Mouse (Mus musculus) myocyte (in vitro differentiated cells): ENCODE data around the gene Tnnc2.

Experiments used
- E2F4 ChIP-seq: IDR thresholded peaks from one replicate; pipeline ENCODE4 v1.6.1; 2011; ENCODE audit warnings: mild to moderate bottlenecking, control low read depth, moderate library complexity; ENCODE audit not compliant: insufficient read depth
- POLR2A ChIP-seq: IDR thresholded peaks from one replicate; pipeline ENCODE4 v1.6.1; 2011; ENCODE audit warnings: low read depth, mild to moderate bottlenecking, control low read depth, moderate library complexity; ENCODE audit not compliant: insufficient read length
- USF1 ChIP-seq: IDR thresholded peaks from one replicate; pipeline ENCODE4 v1.6.1; 2011; ENCODE audit warnings: low read depth, mild to moderate bottlenecking, control low read depth, moderate library complexity

DNA sequence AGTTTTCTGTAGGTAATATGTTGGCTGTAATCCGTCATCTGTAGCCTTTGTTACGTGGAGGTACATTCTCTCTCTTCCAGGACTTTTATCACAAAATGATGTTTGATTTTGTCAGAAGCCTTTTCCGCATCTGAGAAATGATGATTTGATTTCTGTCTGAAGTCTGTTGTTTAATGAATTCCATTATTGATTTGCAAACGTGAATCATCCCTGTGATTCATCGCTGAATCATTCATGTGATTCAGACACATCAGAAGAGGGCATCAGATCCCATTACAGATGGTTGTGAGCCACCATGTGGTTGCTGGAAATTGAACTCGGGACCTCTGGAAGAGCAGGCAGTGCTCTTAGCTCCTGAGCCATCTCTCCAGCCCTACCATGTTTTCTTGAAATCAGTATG lies 30.8 kb downstream of the Tnnc2 start:
- no peak for TF ChIP-seq POLR2A
- TF ChIP-seq E2F4: no peak
- no peak for TF ChIP-seq USF1
